Mouse (Mus musculus) layer of hippocampus, adult 18-20 months (tissue): ENCODE results near the gene Far2. TPM values are rescaled to one million over a fixed set of nuclear protein-coding genes. Genes with fewer than 3 reads are reported as not detected.

Source experiments
- DNase-seq, 2 experiments: peaks; one replicate each; pipeline ENCODE4 v3.0.0; 2022; ENCODE audit warnings: low spot score in 2 of 2
- total RNA-seq, 2 experiments: library from RNA; stranded (reverse); gene quantifications; 2 replicates each; pipeline ENCODE4 v1.2.3; 2021

Gene Far2
- total RNA-seq, 2 experiments from 2014 or later, result 12.0 to 13.1 TPM

GRCm38 (mm10) chr6:148216752-148217151, 169.7 kb downstream of the Far2 start:
- no peak for DNase-seq

- no peak for DNase-seq
These were observed 171.4 kb downstream of the Far2 start for GRCm38 (mm10) chr6:148218235-148219076.

GRCm38 (mm10) chr6:148222686-148223085, 175.6 kb downstream of the Far2 start:
- no peak for DNase-seq

- no peak for DNase-seq
These were observed 180.5 kb downstream of the Far2 start for GRCm38 (mm10) chr6:148227542-148227941.

Other genes starting within 250 kb of the Far2 start
- gene Ergic2, start 165.1 kb downstream of the Far2 start, total RNA-seq, result 10 to 100 TPM; 60.2 to 61.9 TPM